Comparison of ENCODE assay signal across 1 mouse cellular context in the genomic region with DNA sequence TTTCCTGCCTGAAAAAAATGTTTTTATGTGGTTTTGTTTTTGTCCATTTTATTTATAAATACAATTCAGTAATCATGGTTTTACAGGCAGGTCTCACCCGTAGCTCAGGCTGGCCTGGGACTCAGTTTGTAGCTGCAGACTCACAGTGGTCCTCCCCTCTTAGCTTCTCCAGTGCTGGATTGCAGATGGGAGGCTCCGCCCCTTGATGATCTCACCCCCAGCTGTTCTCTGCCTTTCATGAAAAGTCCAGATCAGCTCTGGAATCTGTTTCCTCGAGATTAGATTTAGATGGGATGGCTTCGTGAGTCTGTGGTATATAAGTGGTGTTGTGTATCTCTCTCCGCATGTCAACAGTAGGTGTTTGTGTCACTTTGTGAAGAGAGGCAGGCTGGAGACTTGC.
TF ChIP-seq lines count a peak whose summit lies in the region.

No protein-coding gene starts in this region.

TF ChIP-seq in MEL, 35 proteins besides CTCF, POLR2A, EP300 and RAD21 (continued from another document):
- no peak for TF ChIP-seq CHD2 (IDR thresholded peaks at IDR 0.05; ENCODE audit: low read length)
- TF ChIP-seq POLR2AphosphoS5 (IDR thresholded peaks at IDR 0.05; ENCODE audit: borderline replicate concordance, low read depth, low read length) = no peak
- TF ChIP-seq ELF1 (IDR thresholded peaks at IDR 0.05; ENCODE audit: low read depth, low read length) = no peak
- no peak for TF ChIP-seq GABPA (IDR thresholded peaks at IDR 0.05; ENCODE audit: low read depth, low read length)
- TF ChIP-seq MAZ (IDR thresholded peaks at IDR 0.05; ENCODE audit: low read depth, low read length) = no peak
- no peak for TF ChIP-seq NRF1 (IDR thresholded peaks at IDR 0.05; ENCODE audit: insufficient read depth, low read depth, low read length, poor library complexity, severe bottlenecking)
- no peak for TF ChIP-seq ETS1 (IDR thresholded peaks at IDR 0.05; ENCODE audit: low read depth, low read length)
- TF ChIP-seq RCOR1 (IDR thresholded peaks at IDR 0.05; ENCODE audit: low read depth, low read length) = no peak
